Comparison of ENCODE assay signal across 7 mouse cellular contexts in the genomic region with DNA sequence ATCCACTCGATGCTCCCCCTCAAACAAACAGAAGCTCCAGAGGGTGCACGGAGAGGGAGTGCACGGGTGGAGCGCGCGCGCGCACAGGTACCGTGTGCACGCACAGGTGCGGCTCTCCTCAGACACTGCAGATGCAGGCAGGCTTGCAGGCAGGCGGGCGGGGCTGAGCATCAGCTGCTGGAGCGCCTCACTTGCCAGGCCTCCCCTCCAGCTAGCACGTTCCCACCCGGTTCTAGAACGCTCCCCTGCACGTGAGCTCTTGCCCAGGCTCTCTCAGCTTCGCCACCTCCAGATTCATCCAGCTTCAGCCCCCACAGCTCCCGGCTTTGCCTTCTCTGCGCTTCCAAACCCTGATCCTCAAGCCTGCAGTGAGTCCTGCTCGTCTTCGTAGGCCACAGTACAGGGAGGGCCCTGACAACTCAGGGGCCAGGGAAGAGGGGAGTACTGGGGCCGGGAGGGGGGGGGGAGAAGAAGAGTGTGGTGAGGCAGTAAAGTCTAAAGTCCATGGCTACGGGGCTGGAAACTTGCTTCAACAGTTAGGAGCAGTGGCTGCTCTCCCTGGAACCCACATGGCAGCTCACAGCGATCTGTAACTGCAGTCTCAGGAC. TPM values are rescaled to one million over a fixed set of nuclear protein-coding genes. Genes with fewer than 3 reads are reported as not detected.
DNase-seq lines count a peak whose midpoint lies in the region; ATAC-seq and TF ChIP-seq lines count a peak whose summit lies in the region.

No protein-coding gene starts in this region.

- no peak for ATAC-seq in hindbrain, embryonic 11.5 days (ENCODE audit: low FRiP score)
- no peak for ATAC-seq in limb, embryonic 13.5 days (ENCODE audit: low FRiP score, low read depth)
- no peak for ATAC-seq in granulocyte monocyte progenitor cell, adult 5-6 weeks (replicated peaks; ENCODE audit: poor library complexity, severe bottlenecking)

- H3K9me3 ChIP-seq in hindbrain, embryonic 11.5 days (ENCODE audit: control insufficient read depth, low read length) = no peaks in the 10 kb centered on the region
- 0 out of 2 replicates have a peak, but pooled peaks cover 5% of the 10 kb centered on the region for H3K9me3 ChIP-seq in limb, embryonic 13.5 days

- no peak overlapping the region for H3K27ac ChIP-seq in testis, adult 2 months (ENCODE audit: control insufficient read depth, insufficient read depth, low read depth, low read length)
- H3K27ac ChIP-seq in hindbrain, embryonic 11.5 days (ENCODE audit: low read depth, low read length) = no peak overlapping the region
- no peak overlapping the region for H3K27ac ChIP-seq in limb, embryonic 13.5 days

- no peaks in the 10 kb centered on the region for H3K36me3 ChIP-seq in testis, adult 2 months (ENCODE audit: control insufficient read depth, insufficient read depth, low read length)
- no peaks in the 10 kb centered on the region for H3K36me3 ChIP-seq in hindbrain, embryonic 11.5 days (ENCODE audit: control insufficient read depth, insufficient read depth, low read length)
- no peaks in the 10 kb centered on the region for H3K36me3 ChIP-seq in limb, embryonic 13.5 days

- no peaks in the 10 kb centered on the region for H3K27me3 ChIP-seq in testis, adult 2 months (ENCODE audit: control insufficient read depth, insufficient read depth, low read length)
- peaks cover 2% of the 10 kb centered on the region; the same call in 1 of the 2 replicates for H3K27me3 ChIP-seq in hindbrain, embryonic 11.5 days (ENCODE audit: control insufficient read depth, insufficient read depth, low read length)
- H3K27me3 ChIP-seq in limb, embryonic 13.5 days = peaks cover 30% of the 10 kb centered on the region

- H3K4me2 ChIP-seq in hindbrain, embryonic 11.5 days (replicated peaks; ENCODE audit: low read depth, low read length) = peak overlapping the region; percentile 4; the same call in 1 of the 2 replicates
- peak overlapping the region; percentile 57 for H3K4me2 ChIP-seq in limb, embryonic 13.5 days (replicated peaks)

- peaks cover 18% of the 10 kb centered on the region for H3K4me1 ChIP-seq in testis, adult 2 months (ENCODE audit: control insufficient read depth, insufficient read depth, low read length)
- H3K4me1 ChIP-seq in hindbrain, embryonic 11.5 days (replicated peaks; ENCODE audit: control insufficient read depth, insufficient read depth, low read length) = no peaks in the 10 kb centered on the region
- peaks cover 12% of the 10 kb centered on the region for H3K4me1 ChIP-seq in limb, embryonic 13.5 days

- H3K4me3 ChIP-seq in testis, adult 2 months (ENCODE audit: control insufficient read depth, low read depth, low read length) = peak overlapping the region; percentile 25
- H3K4me3 ChIP-seq in hindbrain, embryonic 11.5 days (ENCODE audit: low read depth, low read length) = no peak overlapping the region
- H3K4me3 ChIP-seq in limb, embryonic 13.5 days = peak overlapping the region; percentile 24

- DNase-seq in testis, postnatal 10 days (ENCODE audit: low spot score) = no peak
- DNase-seq in hindbrain, embryonic 11.5 days (ENCODE audit: low spot score) = no peak
- no peak for DNase-seq in adrenal gland, postnatal 4 days (ENCODE audit: low spot score in 2 of 2)
- DNase-seq in urinary bladder, adult 2 months (ENCODE audit: low spot score) = no peak

- TF ChIP-seq POLR2A in testis, adult 2 months (IDR thresholded peaks at IDR 0.05; ENCODE audit: control insufficient read depth, low read depth, low read length) = no peak

- H3K9ac ChIP-seq in hindbrain, embryonic 11.5 days (ENCODE audit: low read depth, low read length) = no peak overlapping the region
- peak overlapping the region; percentile 35; the same call in 1 of the 2 replicates for H3K9ac ChIP-seq in limb, embryonic 13.5 days

- 21% methylated on average over 26 of the region's 26 CpGs for WGBS in hindbrain, embryonic 11.5 days
- WGBS in limb, embryonic 13.5 days = 13% methylated on average over 26 of the region's 26 CpGs

- no peak for TF ChIP-seq CTCF in testis, adult 2 months (IDR thresholded peaks at IDR 0.05; ENCODE audit: control insufficient read depth, insufficient read depth, insufficient replicate concordance, low read depth, low read length)

RNA-seq across cellular contexts. Expression of a gene that starts 44.3 kb away (rescaled TPM):
- polyA plus RNA-seq in testis, adult 2 months (2012; rRNA removed) = 3.4 and 4.0 TPM in 2 replicates
- polyA plus RNA-seq in hindbrain, embryonic 11.5 days (2014; fragmentation: Nextera tagmentation; extraction: Ambion mirVana) = 12.2 and 16.4 TPM in 2 replicates
- 5.5 and 6.1 TPM in 2 replicates for polyA plus RNA-seq in limb, embryonic 13.5 days (2015; fragmentation: Nextera tagmentation; extraction: Ambion mirVana)
- 10 to 100 TPM; 10.9 to 13.6 TPM for total RNA-seq in adrenal gland, postnatal 4 days (2021)
- 0.41 and 0.48 TPM in 2 replicates for polyA plus RNA-seq in urinary bladder, adult 2 months (2012; rRNA removed)
- total RNA-seq in granulocyte monocyte progenitor cell, adult 5-6 weeks (2014; fragmentation: Nextera tagmentation) = not detected in 2 replicates
- not detected in 2 replicates for total RNA-seq in granulocyte monocyte progenitor cell, adult 5-6 weeks (2017)
